Mouse (Mus musculus) stomach, embryonic 14.5 days (tissue): ENCODE data around the gene 0610040J01Rik. TPM values are rescaled to one million over a fixed set of nuclear protein-coding genes. Genes with fewer than 3 reads are reported as not detected.

Experiments used
- ATAC-seq: fragments of 200-750 bp; cut with Nextera tagmentation; 2 replicates; pipeline ENCODE4 v1.8.0; 2017; ENCODE audit warnings: low read depth, moderate TSS enrichment; ENCODE audit not compliant: insufficient number of reproducible peaks, insufficient read depth, low FRiP score
- H3K27ac ChIP-seq: fragments of 300-500 bp; sonication (generic); 2 replicates; pipeline ENCODE4 v1.5.1; 2014; ENCODE audit warnings: mild to moderate bottlenecking, low read length, moderate library complexity, mixed read lengths
- H3K27me3 ChIP-seq: fragments of 300-500 bp; sonication (generic); 2 replicates; pipeline ENCODE4 v1.6.1; 2014; ENCODE audit warnings: low read length, control low read depth, mixed read lengths; ENCODE audit not compliant: control insufficient read depth, insufficient read depth
- H3K36me3 ChIP-seq: fragments of 300-500 bp; sonication (generic); 2 replicates; pipeline ENCODE4 v1.6.1; 2014; ENCODE audit warnings: mild to moderate bottlenecking, control low read depth, low read length, moderate library complexity, mixed read lengths; ENCODE audit not compliant: control insufficient read depth, insufficient read depth
- H3K4me1 ChIP-seq: fragments of 300-500 bp; sonication (generic); 2 replicates; pipeline ENCODE4 v1.6.1; 2014; ENCODE audit warnings: low read length, control low read depth, mixed read lengths; ENCODE audit not compliant: control insufficient read depth, insufficient read depth
- H3K4me2 ChIP-seq: fragments of 300-500 bp; sonication (generic); replicated peaks from 2 replicates; pipeline ENCODE4 v1.6.1; 2014; ENCODE audit warnings: low read depth, low read length, control low read depth
- H3K4me3 ChIP-seq: fragments of 300-500 bp; sonication (generic); 2 replicates; pipeline ENCODE4 v1.5.1; 2014; ENCODE audit warnings: low read depth, low read length, control low read depth
- H3K9ac ChIP-seq: fragments of 300-500 bp; sonication (generic); replicated peaks from 2 replicates; pipeline ENCODE4 v1.6.1; 2014; ENCODE audit warnings: low read depth, mild to moderate bottlenecking, control low read depth, low read length, moderate library complexity, mixed read lengths
- H3K9me3 ChIP-seq: fragments of 300-500 bp; sonication (generic); 2 replicates; pipeline ENCODE4 v1.6.1; 2016; ENCODE audit warnings: low read depth, low read length, control low read depth; ENCODE audit not compliant: control insufficient read depth
- WGBS: fragments of 180-500 bp; shearing (Covaris S2); extraction: QIAGEN DNeasy Blood & Tissue Kit; methylation state at CpG from one replicate; pipeline ENCODE4 v1.1.7; 2014; 5-methylcytosine and 5-hydroxymethylcytosine counted together
- polyA plus RNA-seq: library from polyadenylated mRNA; unstranded; fragments of >200 nt; fragmentation: Nextera tagmentation; extraction: Ambion mirVana; gene quantifications from 2 replicates; pipeline ENCODE4 v1.2.1, GENCODE M21; 2014

0610040J01Rik gene
- polyA plus RNA-seq, 1 experiment from 2014 or later: 28.0 TPM

GRCm38 (mm10) chr5:63837115-63837514 is 25.0 kb downstream of the 0610040J01Rik start:
- Histone ChIP-seq H3K4me2 (no peak overlapping the region), H3K4me1 (peaks cover under 1% of the 10 kb centered on the region; the same call in 1 of the 2 replicates), H3K9me3 (no peaks in the 10 kb centered on the region), H3K4me3 (no peak overlapping the region), H3K36me3 (no peaks in the 10 kb centered on the region), H3K27ac (no peak overlapping the region), H3K27me3 (no peaks in the 10 kb centered on the region), H3K9ac (no peak overlapping the region)
- WGBS: 82% methylated on average over 5 of the region's 5 CpGs
- no peak for ATAC-seq

GRCm38 (mm10) chr5:63837851-63838250 is 25.7 kb downstream of the 0610040J01Rik start:
- H3K4me1 ChIP-seq: peaks cover 3% of the 10 kb centered on the region; the same call in 1 of the 2 replicates
- H3K9me3 ChIP-seq: no peaks in the 10 kb centered on the region
- no peak overlapping the region for H3K4me3 ChIP-seq
- H3K4me2 ChIP-seq: no peak overlapping the region
- WGBS: 89% methylated on average over 2 of the region's 2 CpGs
- H3K27ac ChIP-seq: no peak overlapping the region
- no peak for ATAC-seq
- no peaks in the 10 kb centered on the region for H3K36me3 ChIP-seq
- H3K27me3 ChIP-seq: no peaks in the 10 kb centered on the region
- H3K9ac ChIP-seq: no peak overlapping the region

DNA sequence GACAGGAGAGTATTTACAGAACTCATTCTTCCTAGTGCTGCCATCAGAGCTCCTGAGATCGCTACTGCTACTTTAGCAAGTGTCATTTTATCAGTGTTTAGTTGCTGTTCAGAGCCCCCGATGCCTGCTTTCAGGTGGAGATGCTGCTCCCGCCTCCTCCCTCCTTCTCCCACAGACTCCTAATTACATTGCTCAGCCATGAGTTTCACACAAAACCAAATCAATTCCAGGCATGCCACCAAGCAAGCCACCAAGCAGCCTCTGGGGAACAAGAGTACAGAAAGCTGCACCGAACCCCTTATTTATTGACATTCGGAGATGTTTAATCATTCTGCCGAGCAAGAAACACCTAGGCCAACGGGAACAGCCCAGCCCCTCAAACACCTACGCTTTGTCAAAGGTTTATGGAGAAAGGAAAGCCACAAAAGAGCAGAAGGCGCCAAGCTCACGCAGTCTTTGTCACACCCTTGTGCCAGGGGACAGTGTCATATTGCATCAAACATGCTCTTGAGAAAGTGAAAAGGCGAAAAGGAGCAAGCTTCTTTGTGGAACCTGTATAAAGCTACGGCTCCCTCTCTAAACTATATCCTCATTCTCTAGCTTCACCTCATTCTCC is 27.7 kb downstream of the 0610040J01Rik start:
- Histone ChIP-seq H3K36me3 (no peaks in the 10 kb centered on the region), H3K4me1 (peaks cover 3% of the 10 kb centered on the region; the same call in 1 of the 2 replicates), H3K4me3 (no peak overlapping the region), H3K27me3 (no peaks in the 10 kb centered on the region), H3K9ac (no peak overlapping the region), H3K4me2 (no peak overlapping the region), H3K9me3 (no peaks in the 10 kb centered on the region), H3K27ac (peak overlapping the region; percentile 44; the same call in 1 of the 2 replicates)
- peak; percentile 62 for ATAC-seq
- WGBS: 48% methylated on average over 12 of the region's 12 CpGs

GRCm38 (mm10) chr5:63847080-63847479 is 34.9 kb downstream of the 0610040J01Rik start:
- ATAC-seq: no peak
- Histone ChIP-seq H3K9ac (no peak overlapping the region), H3K4me2 (peak overlapping the region; percentile 3; the same call in 1 of the 2 replicates), H3K9me3 (peaks cover 5% of the 10 kb centered on the region; the same call in 1 of the 2 replicates), H3K4me3 (no peak overlapping the region), H3K4me1 (peaks cover 3% of the 10 kb centered on the region; the same call in 1 of the 2 replicates), H3K27ac (no peak overlapping the region), H3K36me3 (no peaks in the 10 kb centered on the region), H3K27me3 (no peaks in the 10 kb centered on the region)
- WGBS: 88% methylated on average over 8 of the region's 8 CpGs

- Histone ChIP-seq H3K27ac (no peak overlapping the region), H3K27me3 (no peaks in the 10 kb centered on the region), H3K9me3 (peaks cover 5% of the 10 kb centered on the region; the same call in 1 of the 2 replicates), H3K9ac (no peak overlapping the region), H3K36me3 (no peaks in the 10 kb centered on the region), H3K4me1 (no peaks in the 10 kb centered on the region), H3K4me2 (no peak overlapping the region), H3K4me3 (no peak overlapping the region)
- peak; percentile 69; the same call in 1 of the 2 replicates for ATAC-seq
- 69% methylated on average over 13 of the region's 13 CpGs for WGBS
Observed at GRCm38 (mm10) chr5:63847541-63848226, 35.5 kb downstream of the 0610040J01Rik start.

GRCm38 (mm10) chr5:63858901-63859300 is 46.7 kb downstream of the 0610040J01Rik start:
- Histone ChIP-seq H3K27me3 (no peaks in the 10 kb centered on the region), H3K27ac (no peak overlapping the region), H3K4me2 (no peak overlapping the region), H3K4me3 (no peak overlapping the region), H3K4me1 (no peaks in the 10 kb centered on the region), H3K9ac (no peak overlapping the region), H3K36me3 (no peaks in the 10 kb centered on the region), H3K9me3 (no peaks in the 10 kb centered on the region)
- no peak for ATAC-seq
- WGBS: 85% methylated on average over 8 of the region's 8 CpGs

DNA sequence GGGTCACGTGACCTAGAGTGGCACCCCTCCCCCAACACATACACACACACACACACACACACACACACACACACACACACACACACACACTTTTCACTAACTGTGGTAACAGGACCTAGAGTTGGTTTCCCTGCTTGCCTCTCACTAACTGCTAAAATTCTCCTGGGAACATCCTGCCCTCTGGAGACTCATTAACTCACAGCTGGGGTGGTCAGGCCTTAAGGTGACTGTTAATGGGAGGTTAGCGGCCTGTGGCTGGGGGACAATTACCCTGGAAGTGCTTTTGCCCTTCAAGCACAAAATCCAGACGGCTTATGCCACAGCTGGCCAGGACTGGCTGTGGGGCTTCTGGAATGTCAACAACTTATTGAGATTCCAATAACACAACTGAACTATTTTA is 55.3 kb downstream of the 0610040J01Rik start:
- no peak overlapping the region for H3K4me2 ChIP-seq
- no peaks in the 10 kb centered on the region for H3K36me3 ChIP-seq
- H3K9ac ChIP-seq: no peak overlapping the region
- H3K27ac ChIP-seq: no peak overlapping the region
- ATAC-seq: no peak
- no peaks in the 10 kb centered on the region for H3K27me3 ChIP-seq
- H3K4me1 ChIP-seq: peaks cover 5% of the 10 kb centered on the region; the same call in 1 of the 2 replicates
- no peak overlapping the region for H3K4me3 ChIP-seq
- H3K9me3 ChIP-seq: no peaks in the 10 kb centered on the region
- 26% methylated on average over 3 of the region's 3 CpGs for WGBS

GRCm38 (mm10) chr5:63872176-63872932 is 60.2 kb downstream of the 0610040J01Rik start:
- Histone ChIP-seq H3K4me2 (no peak overlapping the region), H3K36me3 (no peaks in the 10 kb centered on the region), H3K4me1 (0 out of 2 replicates have a peak, but pooled peaks cover under 1% of the 10 kb centered on the region), H3K9ac (no peak overlapping the region), H3K9me3 (no peaks in the 10 kb centered on the region), H3K4me3 (no peak overlapping the region), H3K27ac (no peak overlapping the region), H3K27me3 (no peaks in the 10 kb centered on the region)
- ATAC-seq: no peak
- WGBS: 67% methylated on average over 17 of the region's 17 CpGs
